Mouse (Mus musculus) naive thymus-derived CD4-positive, alpha-beta T cell, adult 5 months (primary cell): Measurements from ENCODE around the gene Rassf9. TPM values are rescaled to one million over a fixed set of nuclear protein-coding genes. Genes with fewer than 3 reads are reported as not detected.

Source experiments
- polyA plus RNA-seq: library from polyadenylated mRNA; unstranded; fragments of 100-300 nt; shearing (Covaris generic); gene quantifications from one replicate; pipeline ENCODE4 v1.2.1, GENCODE M21; 2017

The Rassf9 gene
- not detected for polyA plus RNA-seq

GRCm38 (mm10) chr10:102511807-102512461 lies at the start of gene Rassf9:
Rassf9 (plus strand) TSS chr10:102512222.

GRCm38 (mm10) chr10:102490386-102490785 lies 21.6 kb upstream of the Rassf9 start, which contains the start of gene Nts:
Nts (minus strand) TSS chr10:102490486.

Other genes starting within 250 kb of the Rassf9 start
- not detected for gene Nts, start 21.7 kb upstream of the Rassf9 start, polyA plus RNA-seq